Mouse (Mus musculus) 3T3-L1 (cell line): ENCODE measurements at regions not wholly inside any gene's neighbourhood (a gene's known extent, or its start where the extent isn't known, plus 50 kb on each side); places are given as distances from the start of the nearest gene placed in this dataset.
"Not testable (repeated sequence)": the region's sequence is repeated elsewhere in the genome, so short reads cannot be mapped to it uniquely, and the experiment has no call there.

ENCODE experiments used
- DNase-seq: peaks from one replicate; pipeline ENCODE4 v3.0.0-alpha.2; 2015; ENCODE audit warnings: low read depth, low spot score

DNA sequence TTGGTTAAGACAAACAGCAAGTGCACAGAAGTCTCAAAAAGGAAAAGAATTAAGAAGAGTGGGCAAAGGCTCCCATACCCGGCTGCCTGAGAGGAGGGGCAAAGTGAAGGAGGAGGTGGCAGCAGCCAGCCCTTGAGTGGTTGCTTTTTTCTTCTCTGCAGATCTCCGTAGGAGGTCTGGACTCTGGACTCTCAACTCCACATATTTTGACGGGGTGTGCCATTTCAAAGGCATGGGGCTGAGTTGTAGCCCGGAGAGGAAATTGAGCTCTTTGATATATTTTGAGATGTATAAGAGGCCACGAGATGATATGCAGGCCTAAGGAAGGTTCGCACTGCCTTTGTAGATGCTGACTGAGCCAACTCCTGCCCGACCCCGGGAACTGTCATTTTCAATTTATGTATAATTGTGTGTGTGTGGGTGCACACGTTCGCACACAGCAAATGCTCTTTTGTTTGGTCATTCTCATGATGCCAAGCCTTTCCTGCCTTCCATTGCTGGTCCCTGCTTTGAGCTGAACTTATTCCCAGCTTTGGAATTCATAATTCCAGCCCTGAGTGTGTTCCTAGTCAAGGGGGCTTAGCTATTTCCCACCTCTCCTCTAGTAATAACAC is 56.4 kb downstream of the Cxcr4 start:
- DNase-seq = no peak

DNA sequence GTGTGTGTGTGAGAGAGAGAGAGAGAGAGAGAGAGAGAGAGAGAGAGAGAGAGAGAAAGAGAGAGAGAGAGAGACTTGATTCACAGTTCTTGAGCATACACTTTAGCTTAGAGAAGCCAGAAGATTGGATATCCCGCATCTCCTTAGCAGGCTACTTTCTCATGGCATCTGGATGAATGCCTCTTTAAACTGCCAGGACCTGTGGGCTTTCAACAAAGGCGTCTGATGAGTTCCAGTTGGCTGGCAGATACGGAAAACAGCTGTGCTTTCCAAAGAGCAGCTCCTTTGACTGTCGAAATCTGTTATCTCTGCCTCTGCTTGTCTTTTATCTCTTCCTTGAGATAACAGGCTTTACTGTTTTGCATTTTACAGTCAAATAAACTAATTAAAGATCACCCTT is 59.5 kb downstream of the Cxcr4 start:
- no peak for DNase-seq

DNA sequence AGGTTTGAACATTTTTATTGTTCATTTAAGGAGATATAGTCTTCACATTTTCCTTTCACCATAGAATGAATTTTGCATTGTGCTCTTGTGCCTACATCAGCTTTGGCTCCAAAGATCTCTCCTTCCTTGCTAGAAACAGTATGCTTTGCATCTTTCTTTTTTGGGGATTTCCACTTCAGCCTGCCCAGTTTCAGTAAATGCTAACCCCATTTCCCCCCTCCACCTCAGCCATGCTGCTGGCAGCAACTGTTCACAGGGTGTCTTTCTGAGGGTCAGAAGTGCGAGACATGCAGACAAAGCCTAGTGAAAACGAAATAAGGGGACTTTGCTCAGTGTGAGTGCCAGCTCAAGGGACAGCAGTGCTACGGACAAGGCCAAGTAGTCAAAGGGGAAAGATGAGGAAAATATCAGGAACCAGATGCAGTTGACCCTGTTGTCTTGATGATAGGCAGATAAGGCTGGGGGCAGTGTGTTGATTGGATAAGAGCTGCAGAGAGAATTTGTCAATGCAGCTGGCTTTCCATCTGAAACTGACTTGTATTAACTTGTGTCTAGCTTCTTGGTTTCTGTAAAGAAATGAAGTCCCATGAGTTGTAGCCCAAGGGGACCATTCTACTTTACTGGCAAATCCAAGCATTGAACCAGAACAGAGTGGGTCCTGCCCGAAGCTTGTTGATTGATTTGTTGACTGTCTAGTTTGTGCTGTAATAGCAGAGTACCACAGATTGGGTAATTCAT is 62.1 kb downstream of the Cxcr4 start:
- no peak for DNase-seq

DNA sequence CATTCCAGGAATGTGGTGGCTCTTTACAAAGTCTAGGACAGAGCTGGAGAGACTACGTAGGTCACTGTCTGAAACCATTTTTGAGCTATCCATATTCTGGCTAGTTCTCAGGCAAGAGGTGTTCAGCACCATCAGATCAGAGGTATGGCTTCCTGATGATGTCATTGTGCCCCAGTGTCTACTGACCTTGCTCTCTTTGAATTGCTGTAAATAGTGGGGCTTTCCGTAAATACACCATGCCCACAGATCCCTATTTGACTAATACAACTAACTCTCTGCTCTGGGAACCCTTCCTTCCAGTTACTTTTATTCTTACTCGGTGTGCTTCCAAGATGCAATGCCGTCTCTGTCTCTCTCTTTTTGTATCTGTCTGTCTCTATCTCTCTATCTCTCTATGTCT is 72.9 kb downstream of the Cxcr4 start:
- no peak for DNase-seq

DNA sequence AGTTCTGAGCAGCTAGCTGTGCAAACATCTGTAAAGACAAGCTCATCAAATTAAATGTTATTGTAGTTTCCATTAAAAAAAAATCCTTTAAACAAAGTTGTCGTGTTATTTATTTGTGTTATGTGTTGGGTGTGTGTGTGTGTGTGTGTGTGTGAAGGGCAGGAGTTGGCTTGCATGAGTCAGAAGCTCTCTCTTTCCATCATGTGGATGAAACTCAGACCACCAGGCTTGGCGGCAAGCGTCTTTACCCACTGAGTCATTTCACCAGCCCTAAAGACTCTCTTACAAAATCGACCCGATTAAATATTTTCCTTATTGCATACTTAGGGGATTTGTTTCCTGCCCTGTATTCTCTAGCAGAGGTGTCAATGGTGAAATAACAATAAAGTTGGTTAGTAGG is 73.6 kb downstream of the Cxcr4 start:
- DNase-seq = no peak

DNA sequence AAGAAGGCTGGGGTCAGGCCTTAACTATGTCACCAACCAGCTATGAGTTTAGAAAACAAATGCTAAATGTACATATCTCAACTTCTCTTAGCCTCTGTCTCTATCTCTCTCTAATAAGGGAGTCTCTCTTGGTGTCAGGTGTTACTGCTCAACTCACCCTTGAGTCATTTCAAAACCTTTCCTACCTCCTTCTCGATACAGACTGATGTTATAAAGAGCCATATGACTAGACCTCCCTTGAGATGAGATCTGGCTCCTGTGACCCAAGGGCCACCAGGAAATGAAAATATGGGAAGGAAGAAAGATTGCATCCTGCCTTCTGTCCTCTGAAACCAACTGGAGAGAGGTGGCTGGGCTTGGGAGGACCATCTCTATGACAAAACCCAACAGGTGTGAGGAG is 74.7 kb downstream of the Cxcr4 start:
- DNase-seq = no peak

DNA sequence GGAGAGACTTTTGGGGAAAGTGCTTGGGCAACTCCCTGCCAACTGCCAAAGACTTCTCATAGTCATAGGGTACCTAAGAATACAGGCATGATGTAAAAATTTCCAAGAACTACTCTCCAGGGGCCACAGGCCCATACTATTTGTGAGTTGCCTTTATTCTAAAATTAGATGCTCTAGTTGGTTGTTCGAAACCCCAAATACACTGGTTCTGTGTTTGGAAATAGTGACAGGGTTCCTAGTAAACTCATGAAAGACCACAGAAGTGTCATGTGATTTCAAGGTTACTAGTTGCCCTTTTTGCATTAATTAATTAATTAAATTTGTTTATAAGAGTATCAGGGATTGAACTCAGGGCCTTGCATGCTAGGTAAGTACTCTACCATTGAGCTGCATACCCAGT is 77.8 kb downstream of the Cxcr4 start:
- no peak for DNase-seq

DNA sequence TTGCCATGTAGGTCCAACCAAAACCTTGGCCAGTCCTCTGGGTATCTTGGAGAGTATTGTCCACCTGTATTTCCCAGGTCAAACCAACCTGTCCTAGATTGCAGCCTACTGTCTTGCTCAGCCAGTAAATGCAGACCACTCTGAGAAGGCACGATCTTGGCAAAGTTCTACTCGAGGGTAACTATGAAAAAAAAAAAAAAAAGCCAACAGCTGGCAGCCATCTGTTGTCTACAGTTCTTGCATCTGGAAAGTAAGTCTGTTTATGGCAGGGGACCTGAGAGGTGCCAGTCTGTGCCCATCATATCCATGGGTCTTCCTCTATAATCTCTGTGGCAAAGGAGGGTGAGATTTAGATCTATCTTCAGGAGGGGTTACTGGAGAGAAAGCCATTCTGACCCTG is 78.2 kb downstream of the Cxcr4 start:
- DNase-seq = no peak

DNA sequence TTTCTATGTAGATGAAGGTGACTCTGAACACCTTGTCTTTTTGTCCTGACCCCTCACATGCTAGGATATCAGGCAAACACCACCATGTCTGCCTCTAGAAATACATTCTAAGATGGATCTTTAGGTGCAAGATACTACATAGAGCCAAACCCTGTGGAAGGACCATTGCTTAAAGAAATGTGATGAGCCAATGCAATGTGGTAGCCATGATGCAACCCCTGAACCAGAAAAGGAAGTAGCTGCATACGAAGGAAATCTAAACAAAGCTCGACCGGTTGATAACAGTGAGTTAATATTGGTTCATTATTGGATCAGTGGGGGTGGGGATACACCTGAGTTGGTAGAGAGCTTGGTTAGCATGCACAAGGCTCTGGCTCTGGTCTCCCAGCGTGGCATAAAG is 78.9 kb downstream of the Cxcr4 start:
- DNase-seq = no peak

DNA sequence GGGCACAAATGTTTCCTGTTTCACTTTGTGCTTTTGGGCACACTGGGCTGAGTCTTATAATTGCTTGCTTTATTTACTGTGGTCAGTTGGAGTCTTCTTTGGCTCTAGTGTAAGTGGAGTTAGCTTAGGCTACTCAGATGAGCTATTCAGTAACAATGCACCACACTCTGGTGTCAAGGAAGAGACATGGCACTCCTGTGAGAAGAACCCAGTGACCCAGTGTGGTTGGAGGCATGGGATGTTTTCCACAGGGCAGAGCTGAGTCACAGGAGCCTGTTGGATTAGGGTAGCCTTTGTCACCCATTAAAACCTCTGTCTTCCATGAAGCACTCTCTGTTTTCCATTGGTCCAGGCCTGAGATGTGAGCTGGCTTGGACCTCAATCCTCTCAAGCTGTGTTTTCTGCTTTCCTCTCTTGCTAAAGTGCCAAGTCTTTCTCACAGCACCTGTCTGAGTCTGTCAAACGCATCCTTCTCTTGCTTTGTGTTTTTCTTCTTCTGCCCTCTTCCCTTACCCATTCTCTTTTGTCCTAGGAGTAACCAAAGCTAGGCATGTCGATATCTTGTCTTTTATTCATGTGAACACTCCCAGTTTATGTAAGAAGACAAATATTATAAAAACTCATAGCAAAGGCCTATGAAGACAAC is 83.2 kb downstream of the Cxcr4 start:
- DNase-seq = no peak

DNA sequence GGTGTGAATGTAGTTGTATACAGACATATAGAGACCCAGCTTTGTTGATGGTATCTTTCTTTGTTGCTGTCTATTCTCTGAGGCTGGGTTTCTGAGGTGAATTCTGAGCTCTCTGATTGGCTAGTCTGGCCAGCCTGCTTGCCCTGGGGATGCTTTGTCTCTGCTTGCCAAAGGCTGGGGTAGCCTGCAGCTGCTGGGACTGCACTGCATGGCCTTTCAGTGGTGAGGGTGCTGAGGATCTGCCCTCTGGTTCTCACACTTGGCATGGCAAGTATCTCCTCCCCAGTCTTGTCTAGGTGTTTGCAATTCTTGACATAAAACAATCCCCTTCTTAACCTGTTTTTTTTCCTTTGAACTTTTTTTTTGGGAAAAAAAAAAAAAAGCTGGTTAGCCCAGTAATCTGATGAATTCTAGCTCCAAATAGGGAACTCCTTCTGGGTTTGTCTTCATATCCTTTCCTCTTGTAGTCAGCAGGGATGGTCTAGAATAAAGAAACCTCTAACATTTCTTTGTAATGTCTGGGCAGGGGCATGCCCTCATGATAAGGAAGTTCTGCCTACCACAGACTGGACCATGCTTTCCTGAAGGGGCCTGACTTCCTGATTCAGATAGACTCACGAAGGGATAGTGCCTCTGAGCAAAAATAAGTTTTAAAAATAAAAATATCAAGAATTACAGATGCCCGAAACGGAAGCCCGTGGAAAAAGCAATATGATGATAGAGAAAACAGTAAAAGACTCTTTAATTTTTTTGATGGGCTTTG is 85.4 kb downstream of the Cxcr4 start:
- no peak for DNase-seq

DNA sequence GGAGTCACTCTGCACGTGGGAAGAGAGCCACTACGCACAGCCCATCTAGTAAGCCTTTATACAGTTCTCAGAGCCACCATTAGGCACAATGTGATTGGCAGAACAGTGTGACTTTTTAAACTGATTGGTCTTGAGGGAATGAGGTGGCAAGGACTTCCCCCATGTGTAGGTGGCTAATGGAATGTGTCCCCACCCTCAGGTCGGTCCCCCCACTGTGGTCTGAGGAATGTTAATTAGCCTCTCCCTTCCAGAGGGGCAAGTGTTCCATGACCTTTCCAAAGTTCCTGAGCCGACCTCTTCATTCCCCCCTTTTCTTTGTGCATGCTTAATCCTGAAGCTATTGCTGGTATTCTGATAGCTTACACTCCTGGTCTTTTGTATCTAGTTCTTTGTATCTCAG is 87.2 kb upstream of the Dars start:
- no peak for DNase-seq

DNA sequence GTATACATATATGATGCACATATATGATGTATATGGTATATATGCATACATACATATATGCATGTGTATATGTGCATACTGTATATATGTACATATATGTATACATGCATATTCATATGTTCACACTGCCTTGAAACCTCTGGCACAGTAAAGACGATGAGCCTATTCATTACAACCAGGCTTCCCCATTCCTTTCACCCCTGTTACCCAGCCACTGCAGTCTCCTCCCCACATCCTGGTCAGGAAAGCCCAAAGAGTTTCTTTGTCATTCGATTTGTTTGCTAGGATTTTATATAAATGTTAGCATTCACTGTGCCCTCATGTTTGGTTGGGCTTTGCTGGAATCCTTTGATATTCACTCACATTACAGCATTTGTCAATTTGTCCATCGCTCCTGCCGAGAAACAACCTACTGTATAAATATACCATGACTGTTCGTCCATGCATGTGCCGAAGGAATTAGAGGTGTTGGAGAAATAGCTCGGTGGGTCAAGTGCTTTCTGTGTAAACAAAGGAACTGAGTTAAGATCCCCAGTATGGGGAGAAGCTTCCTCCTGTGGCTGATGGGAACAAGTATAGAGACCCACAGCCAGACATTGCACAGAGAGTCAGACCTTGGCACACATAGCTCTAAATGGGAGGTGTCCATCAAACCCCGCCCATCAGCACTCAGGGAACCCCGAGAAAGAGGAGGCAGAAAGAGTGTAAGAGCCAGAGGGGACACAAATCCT is 81.0 kb upstream of the Dars start:
- no peak for DNase-seq

DNA sequence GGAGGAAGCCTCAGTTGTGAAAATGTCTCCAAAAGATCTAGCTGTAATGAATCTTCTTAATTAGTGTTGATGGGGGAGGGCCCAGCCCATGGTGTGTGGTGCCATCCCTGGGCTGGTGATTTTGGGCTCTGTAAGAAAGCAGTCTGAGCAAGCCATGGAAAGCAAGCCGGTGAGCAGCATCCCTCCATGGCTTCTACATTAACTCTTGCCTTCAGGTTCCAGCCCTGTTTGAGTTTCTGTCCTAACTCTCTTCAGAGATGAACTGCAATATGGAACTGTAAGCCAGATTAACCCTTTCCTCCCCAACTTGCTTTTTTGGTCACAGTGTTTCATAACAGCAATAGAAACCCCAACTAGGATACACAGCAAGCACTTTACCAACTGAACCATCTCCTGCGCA is 75.1 kb upstream of the Dars start:
- no peak for DNase-seq

DNA sequence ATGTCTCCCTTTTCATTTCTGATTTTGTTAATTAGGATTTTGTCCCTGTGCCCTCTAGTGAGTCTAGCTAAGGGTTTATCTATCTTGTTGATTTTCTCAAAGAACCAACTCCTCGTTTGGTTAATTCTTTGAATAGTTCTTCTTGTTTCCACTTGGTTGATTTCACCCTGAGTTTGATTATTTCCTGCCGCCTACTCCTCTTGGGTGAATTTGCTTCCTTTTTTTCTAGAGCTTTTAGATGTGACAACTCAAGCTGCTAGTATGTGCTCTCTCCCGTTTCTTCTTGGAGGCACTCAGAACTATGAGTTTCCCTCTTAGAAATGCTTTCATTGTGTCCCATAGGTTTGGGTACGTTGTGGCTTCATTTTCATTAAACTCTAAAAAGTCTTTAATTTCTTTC is 70.0 kb upstream of the Dars start:
- DNase-seq = not testable (repeated sequence)

DNA sequence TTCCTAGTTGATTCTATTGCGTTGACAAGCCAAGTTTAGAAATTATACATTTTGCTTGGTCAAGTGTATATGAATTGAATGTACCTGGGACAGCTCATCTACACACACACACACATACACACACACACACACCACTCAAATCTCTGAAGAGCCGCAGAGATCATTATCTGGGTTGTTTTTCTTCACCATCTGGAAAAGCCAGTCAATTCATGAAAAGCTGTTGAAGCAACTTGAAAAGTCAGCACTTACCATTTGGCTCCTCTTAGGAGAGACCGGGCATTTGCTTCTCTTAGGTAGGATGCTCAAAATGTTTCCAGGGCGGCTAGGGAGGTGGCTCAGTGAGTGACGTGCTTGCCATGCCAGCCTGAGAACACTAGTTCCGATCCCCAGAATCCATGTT is 61.2 kb upstream of the Dars start:
- DNase-seq = no peak

DNA sequence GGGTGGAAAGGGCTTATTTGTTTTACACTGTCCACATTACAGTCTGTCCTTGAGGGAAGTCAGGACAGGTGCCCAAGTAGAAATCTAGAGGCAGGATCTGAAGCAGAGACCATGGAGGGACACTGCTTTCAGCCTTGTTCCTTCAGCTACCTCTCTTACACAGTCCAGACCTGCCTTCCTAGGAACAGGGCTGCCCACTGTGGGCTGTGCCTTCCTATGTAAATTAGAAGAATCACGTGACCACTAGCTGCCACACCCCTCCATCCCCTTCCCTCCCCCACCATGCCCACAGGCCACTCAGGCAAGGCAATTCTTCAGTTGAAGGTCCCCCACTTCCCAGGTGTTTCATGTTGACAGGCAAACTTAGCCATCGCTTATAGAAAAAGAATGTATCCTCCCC is 60.5 kb upstream of the Dars start:
- DNase-seq = no peak

DNA sequence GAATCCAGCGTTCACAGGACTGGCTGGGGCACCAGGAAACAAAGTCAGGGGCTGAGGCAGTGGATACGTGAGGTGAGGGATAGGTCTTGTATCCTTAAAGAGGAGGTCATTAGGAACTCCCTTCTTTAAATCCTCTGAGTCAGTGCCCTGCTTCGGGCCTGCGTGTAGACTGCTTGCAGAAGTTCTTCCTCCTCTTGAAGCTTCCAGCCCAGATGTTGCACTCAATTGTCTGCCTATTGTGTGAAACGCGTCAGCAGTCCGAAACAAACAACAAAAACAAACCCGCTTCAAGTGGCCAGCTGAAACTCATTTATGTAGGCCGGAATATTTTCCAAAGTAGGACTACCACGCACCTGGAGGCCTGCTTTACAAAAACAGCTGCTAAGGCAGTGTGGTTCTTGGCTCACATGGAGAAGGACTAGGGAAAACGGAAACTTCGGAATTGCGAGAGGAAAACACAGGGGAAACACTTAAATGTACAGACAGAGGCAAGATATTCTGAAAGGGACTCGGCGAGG is 55.6 kb upstream of the Dars start:
- no peak for DNase-seq

DNA sequence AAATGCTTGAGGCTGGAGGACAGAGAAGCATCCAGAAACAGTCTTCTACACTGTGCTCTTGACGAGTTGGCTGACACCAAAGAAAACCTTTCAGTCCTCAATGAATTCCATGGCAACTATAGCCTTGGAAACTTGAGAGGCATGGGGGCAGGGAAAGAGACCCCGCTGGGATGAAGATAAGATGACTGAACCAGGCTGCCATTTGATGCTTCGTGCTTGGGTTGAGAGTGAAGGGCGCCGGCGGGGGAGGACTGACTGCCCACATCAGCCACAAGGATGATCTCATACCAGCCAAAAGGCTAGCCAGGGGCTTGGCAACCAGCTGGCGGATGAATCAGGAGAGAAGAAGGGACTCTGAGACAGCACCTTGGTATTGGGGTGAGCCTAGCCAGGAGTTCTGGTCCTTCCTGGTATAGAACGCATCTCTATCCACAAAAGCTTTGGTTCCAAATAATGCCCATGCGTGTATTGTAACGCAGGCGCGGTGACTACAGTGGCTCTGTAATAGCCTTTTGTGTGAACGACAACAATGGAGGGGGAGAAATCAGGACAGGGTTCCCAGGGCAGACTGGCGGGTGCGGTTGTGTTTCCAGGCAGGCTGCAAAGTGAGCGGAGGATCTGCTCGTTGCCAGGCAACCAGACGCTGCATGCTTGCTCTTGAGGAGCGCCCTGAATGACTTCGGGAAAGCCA is 55.0 kb upstream of the Dars start:
- peak; percentile 39 for DNase-seq

DNA sequence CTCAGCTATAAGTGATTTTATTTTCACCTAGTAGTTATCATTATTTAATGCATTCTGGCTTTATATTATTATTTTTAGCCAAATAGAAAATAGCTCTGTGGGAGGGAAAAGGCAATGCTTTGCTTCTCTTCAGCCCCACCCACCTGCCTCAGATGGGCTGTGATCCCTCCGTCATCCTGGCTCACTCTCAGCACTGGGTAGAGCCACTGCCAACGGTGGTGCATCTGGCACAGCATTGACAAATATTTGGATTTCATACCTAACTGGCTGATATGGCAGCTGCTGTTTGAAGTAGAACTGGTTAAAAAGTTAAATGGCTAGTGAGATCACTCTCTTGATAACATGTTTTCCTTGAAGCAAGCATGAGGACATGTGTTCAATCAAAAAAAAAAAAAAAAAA is 53.6 kb upstream of the Dars start:
- DNase-seq = no peak

DNA sequence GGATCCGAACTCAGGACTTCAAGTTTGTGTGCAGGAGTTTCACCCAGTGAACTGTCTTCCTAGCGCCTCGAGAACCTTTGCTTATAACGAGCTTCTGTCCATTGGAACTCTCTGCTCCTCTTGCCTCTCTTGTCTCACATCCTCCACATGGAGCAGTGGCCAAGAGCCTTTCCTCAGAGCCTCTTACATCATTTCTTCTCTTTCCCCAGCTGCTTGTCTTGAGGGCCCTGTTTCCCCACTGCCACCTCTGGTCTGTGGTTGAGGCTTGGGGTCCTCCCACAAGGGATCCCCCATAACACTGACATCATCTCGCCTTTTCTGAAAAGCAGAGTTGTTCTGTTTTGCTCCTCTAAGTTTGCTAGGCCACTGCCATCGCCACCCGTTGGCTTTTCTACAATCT is 51.9 kb upstream of the Dars start:
- DNase-seq = no peak
